Mouse (Mus musculus) midbrain, embryonic 16.5 days (tissue): ENCODE measurements at regions not wholly inside any gene's neighbourhood (a gene's known extent, or its start where the extent isn't known, plus 50 kb on each side); places are given as distances from the start of the nearest gene placed in this dataset.

Source experiments
- ATAC-seq: fragments of 200-750 bp; cut with Nextera tagmentation; 2 replicates; pipeline ENCODE4 v1.8.0; 2017; ENCODE audit warnings: moderate TSS enrichment
- H3K27ac ChIP-seq: fragments of 300-500 bp; sonication (generic); 2 replicates; pipeline ENCODE4 v1.5.1; 2014; ENCODE audit warnings: mild to moderate bottlenecking, low read length, mixed read lengths
- H3K27me3 ChIP-seq: fragments of 300-500 bp; sonication (generic); 2 replicates; pipeline ENCODE4 v1.6.1; 2014; ENCODE audit warnings: low read depth, low read length, mixed read lengths; ENCODE audit not compliant: control insufficient read depth, insufficient read depth
- H3K36me3 ChIP-seq: fragments of 300-500 bp; sonication (generic); 2 replicates; pipeline ENCODE4 v1.6.1; 2014; ENCODE audit warnings: mild to moderate bottlenecking, low read length, moderate library complexity, mixed read lengths; ENCODE audit not compliant: control insufficient read depth, insufficient read depth
- H3K4me1 ChIP-seq: fragments of 300-500 bp; sonication (generic); 2 replicates; pipeline ENCODE4 v1.6.1; 2014; ENCODE audit warnings: mild to moderate bottlenecking, low read length, mixed read lengths; ENCODE audit not compliant: control insufficient read depth, insufficient read depth
- H3K4me2 ChIP-seq: fragments of 300-500 bp; sonication (generic); 2 replicates; pipeline ENCODE4 v1.6.1; 2014; ENCODE audit warnings: mild to moderate bottlenecking, low read length, mixed read lengths
- H3K4me3 ChIP-seq: fragments of 300-500 bp; sonication (generic); 2 replicates; pipeline ENCODE4 v1.5.1; 2014; ENCODE audit warnings: low read depth, mild to moderate bottlenecking, low read length, moderate library complexity, mixed read lengths
- H3K9ac ChIP-seq: fragments of 300-500 bp; sonication (generic); 2 replicates; pipeline ENCODE4 v1.6.1; 2014; ENCODE audit warnings: low read depth, low read length, mixed read lengths
- H3K9me3 ChIP-seq: fragments of 300-500 bp; sonication (generic); replicated peaks from 2 replicates; pipeline ENCODE4 v1.6.1; 2014; ENCODE audit warnings: mild to moderate bottlenecking, low read length, mixed read lengths; ENCODE audit not compliant: control insufficient read depth, poor library complexity, severe bottlenecking
- WGBS: fragments of 180-500 bp; shearing (Covaris S2); extraction: QIAGEN DNeasy Blood & Tissue Kit; methylation state at CpG from one replicate; pipeline ENCODE4 v1.1.7; 2014; 5-methylcytosine and 5-hydroxymethylcytosine counted together

GRCm38 (mm10) chr17:85508386-85508785 is 105.0 kb upstream of the Six3 start:
- WGBS, result 96% methylated on average over 12 of the region's 12 CpGs
- H3K9ac ChIP-seq, result no peak overlapping the region
- H3K4me2 ChIP-seq, result no peak overlapping the region
- H3K4me3 ChIP-seq, result no peak overlapping the region
- no peaks in the 10 kb centered on the region for H3K36me3 ChIP-seq
- no peak for ATAC-seq
- H3K4me1 ChIP-seq, result peaks cover 9% of the 10 kb centered on the region; the same call in 1 of the 2 replicates
- H3K9me3 ChIP-seq, result 0 out of 2 replicates have a peak, but pooled peaks cover 2% of the 10 kb centered on the region
- no peak overlapping the region for H3K27ac ChIP-seq
- no peaks in the 10 kb centered on the region for H3K27me3 ChIP-seq

- Histone ChIP-seq H3K27me3 (no peaks in the 10 kb centered on the region), H3K27ac (no peak overlapping the region), H3K4me2 (no peak overlapping the region), H3K4me3 (no peak overlapping the region), H3K9me3 (no peaks in the 10 kb centered on the region), H3K4me1 (no peaks in the 10 kb centered on the region), H3K9ac (no peak overlapping the region), H3K36me3 (no peaks in the 10 kb centered on the region)
- WGBS, result 92% methylated on average over 4 of the region's 4 CpGs
- ATAC-seq, result no peak
These were observed 100.4 kb upstream of the Six3 start for GRCm38 (mm10) chr17:85512971-85513370.

- Histone ChIP-seq H3K36me3 (no peaks in the 10 kb centered on the region), H3K4me1 (no peaks in the 10 kb centered on the region), H3K27ac (no peak overlapping the region), H3K9me3 (no peaks in the 10 kb centered on the region), H3K4me2 (no peak overlapping the region), H3K9ac (no peak overlapping the region), H3K27me3 (no peaks in the 10 kb centered on the region), H3K4me3 (no peak overlapping the region)
- ATAC-seq, result no peak
- 90% methylated on average over 4 of the region's 4 CpGs for WGBS
These were observed 99.5 kb upstream of the Six3 start for GRCm38 (mm10) chr17:85513936-85514335.

GRCm38 (mm10) chr17:85514396-85514795 is 99.0 kb upstream of the Six3 start:
- H3K27me3 ChIP-seq, result no peaks in the 10 kb centered on the region
- H3K27ac ChIP-seq, result no peak overlapping the region
- no peaks in the 10 kb centered on the region for H3K36me3 ChIP-seq
- H3K9me3 ChIP-seq, result no peaks in the 10 kb centered on the region
- no peaks in the 10 kb centered on the region for H3K4me1 ChIP-seq
- no peak overlapping the region for H3K4me2 ChIP-seq
- no peak for ATAC-seq
- no peak overlapping the region for H3K9ac ChIP-seq
- 62% methylated on average over 7 of the region's 7 CpGs for WGBS
- H3K4me3 ChIP-seq, result no peak overlapping the region

GRCm38 (mm10) chr17:85517301-85517700 is 96.1 kb upstream of the Six3 start:
- H3K9me3 ChIP-seq, result no peaks in the 10 kb centered on the region
- 81% methylated on average over 3 of the region's 3 CpGs for WGBS
- no peak overlapping the region for H3K4me2 ChIP-seq
- H3K9ac ChIP-seq, result no peak overlapping the region
- peaks cover 3% of the 10 kb centered on the region for H3K27me3 ChIP-seq
- H3K27ac ChIP-seq, result no peak overlapping the region
- no peaks in the 10 kb centered on the region for H3K4me1 ChIP-seq
- no peak overlapping the region for H3K4me3 ChIP-seq
- ATAC-seq, result no peak
- no peaks in the 10 kb centered on the region for H3K36me3 ChIP-seq

- no peaks in the 10 kb centered on the region for H3K36me3 ChIP-seq
- no peak overlapping the region for H3K4me2 ChIP-seq
- no peak overlapping the region for H3K27ac ChIP-seq
- H3K4me3 ChIP-seq, result no peak overlapping the region
- H3K4me1 ChIP-seq, result no peaks in the 10 kb centered on the region
- 88% methylated on average over 6 of the region's 6 CpGs for WGBS
- no peaks in the 10 kb centered on the region for H3K9me3 ChIP-seq
- H3K27me3 ChIP-seq, result peaks cover 3% of the 10 kb centered on the region
- ATAC-seq, result no peak
- no peak overlapping the region for H3K9ac ChIP-seq
These were observed 94.9 kb upstream of the Six3 start for GRCm38 (mm10) chr17:85518513-85518912.

GRCm38 (mm10) chr17:85527327-85527698 is 86.1 kb upstream of the Six3 start:
- H3K4me2 ChIP-seq, result no peak overlapping the region
- peaks cover 7% of the 10 kb centered on the region; the same call in 1 of the 2 replicates for H3K4me1 ChIP-seq
- H3K27me3 ChIP-seq, result peaks cover 16% of the 10 kb centered on the region
- WGBS, result 31% methylated on average over 7 of the region's 7 CpGs
- no peak for ATAC-seq
- no peaks in the 10 kb centered on the region for H3K36me3 ChIP-seq
- H3K9me3 ChIP-seq, result no peaks in the 10 kb centered on the region
- H3K4me3 ChIP-seq, result no peak overlapping the region
- no peak overlapping the region for H3K9ac ChIP-seq
- no peak overlapping the region for H3K27ac ChIP-seq

- H3K9me3 ChIP-seq, result no peaks in the 10 kb centered on the region
- no peak overlapping the region for H3K27ac ChIP-seq
- WGBS, result 31% methylated on average over 20 of the region's 20 CpGs
- peaks cover 17% of the 10 kb centered on the region for H3K27me3 ChIP-seq
- H3K4me2 ChIP-seq, result no peak overlapping the region
- H3K9ac ChIP-seq, result no peak overlapping the region
- no peak overlapping the region for H3K4me3 ChIP-seq
- H3K36me3 ChIP-seq, result no peaks in the 10 kb centered on the region
- peaks cover 7% of the 10 kb centered on the region; the same call in 1 of the 2 replicates for H3K4me1 ChIP-seq
- ATAC-seq, result peak; percentile 45; the same call in 1 of the 2 replicates
These were observed 85.1 kb upstream of the Six3 start for GRCm38 (mm10) chr17:85528105-85529004.

GRCm38 (mm10) chr17:85536311-85536710 is 77.1 kb upstream of the Six3 start:
- 83% methylated on average over 3 of the region's 3 CpGs for WGBS
- H3K36me3 ChIP-seq, result no peaks in the 10 kb centered on the region
- ATAC-seq, result no peak
- no peaks in the 10 kb centered on the region for H3K4me1 ChIP-seq
- H3K4me2 ChIP-seq, result no peak overlapping the region
- H3K27ac ChIP-seq, result no peak overlapping the region
- no peak overlapping the region for H3K9ac ChIP-seq
- peaks cover 5% of the 10 kb centered on the region for H3K27me3 ChIP-seq
- H3K9me3 ChIP-seq, result no peaks in the 10 kb centered on the region
- H3K4me3 ChIP-seq, result no peak overlapping the region
